Mouse (Mus musculus) lung, postnatal 0 days (tissue): ENCODE data around the gene Naga. TPM values are rescaled to one million over a fixed set of nuclear protein-coding genes. Genes with fewer than 3 reads are reported as not detected.

Experiments used
- ATAC-seq: fragments of 200-750 bp; cut with Nextera tagmentation; 2 replicates; pipeline ENCODE4 v1.8.0; 2017; ENCODE audit warnings: moderate library complexity
- DNase-seq: peaks from one replicate; pipeline ENCODE4 v3.0.0-alpha.2; 2016; ENCODE audit warnings: low spot score
- H3K27ac ChIP-seq: fragments of 300-500 bp; sonication (generic); 2 replicates; pipeline ENCODE4 v1.5.1; 2014; ENCODE audit warnings: antibody characterized with exemption, mild to moderate bottlenecking, low read length, mixed read lengths
- H3K27me3 ChIP-seq: fragments of 300-500 bp; sonication (generic); replicated peaks from 2 replicates; pipeline ENCODE4 v1.6.1; 2014; ENCODE audit warnings: low read length, mixed read lengths; ENCODE audit not compliant: insufficient read depth
- H3K36me3 ChIP-seq: fragments of 300-500 bp; sonication (generic); 2 replicates; pipeline ENCODE4 v1.6.1; 2014; ENCODE audit warnings: low read length, mixed read lengths; ENCODE audit not compliant: insufficient read depth
- H3K4me1 ChIP-seq: fragments of 300-500 bp; sonication (generic); 2 replicates; pipeline ENCODE4 v1.6.1; 2014; ENCODE audit warnings: antibody characterized with exemption, low read depth, low read length, mixed read lengths; ENCODE audit not compliant: insufficient read depth
- H3K4me2 ChIP-seq: fragments of 300-500 bp; sonication (generic); replicated peaks from 2 replicates; pipeline ENCODE4 v1.6.1; 2014; ENCODE audit warnings: low read depth, mild to moderate bottlenecking, low read length, moderate library complexity, mixed read lengths
- H3K4me3 ChIP-seq: fragments of 300-500 bp; sonication (generic); 2 replicates; pipeline ENCODE4 v1.5.1; 2014; ENCODE audit warnings: low read depth, low read length
- H3K9ac ChIP-seq: fragments of 300-500 bp; sonication (generic); replicated peaks from 2 replicates; pipeline ENCODE4 v1.6.1; 2014; ENCODE audit warnings: low read depth, mild to moderate bottlenecking
- H3K9me3 ChIP-seq: fragments of 300-500 bp; sonication (generic); 2 replicates; pipeline ENCODE4 v1.6.1; 2016; ENCODE audit warnings: low read length, mixed read lengths
- CTCF ChIP-seq: IDR thresholded peaks from 2 replicates; pipeline ENCODE4 v1.5.1; 2016; ENCODE audit warnings: antibody characterized with exemption, mild to moderate bottlenecking
- EP300 ChIP-seq: IDR thresholded peaks from 2 replicates; pipeline ENCODE4 v1.6.1; 2016; ENCODE audit warnings: antibody characterized with exemption, mild to moderate bottlenecking, control low read depth
- WGBS: fragments of 180-500 bp; shearing (Covaris S2); extraction: QIAGEN DNeasy Blood & Tissue Kit; methylation state at CpG from one replicate; pipeline ENCODE4 v1.1.7; 2014; 5-methylcytosine and 5-hydroxymethylcytosine counted together
- polyA plus RNA-seq: library from polyadenylated mRNA; unstranded; fragments of >200 nt; fragmentation: Nextera tagmentation; extraction: Ambion mirVana; gene quantifications from 2 replicates; pipeline ENCODE4 v1.2.1, GENCODE M21; 2015

The Naga gene
- 73.0 and 75.4 TPM in 2 replicates for polyA plus RNA-seq

DNA sequence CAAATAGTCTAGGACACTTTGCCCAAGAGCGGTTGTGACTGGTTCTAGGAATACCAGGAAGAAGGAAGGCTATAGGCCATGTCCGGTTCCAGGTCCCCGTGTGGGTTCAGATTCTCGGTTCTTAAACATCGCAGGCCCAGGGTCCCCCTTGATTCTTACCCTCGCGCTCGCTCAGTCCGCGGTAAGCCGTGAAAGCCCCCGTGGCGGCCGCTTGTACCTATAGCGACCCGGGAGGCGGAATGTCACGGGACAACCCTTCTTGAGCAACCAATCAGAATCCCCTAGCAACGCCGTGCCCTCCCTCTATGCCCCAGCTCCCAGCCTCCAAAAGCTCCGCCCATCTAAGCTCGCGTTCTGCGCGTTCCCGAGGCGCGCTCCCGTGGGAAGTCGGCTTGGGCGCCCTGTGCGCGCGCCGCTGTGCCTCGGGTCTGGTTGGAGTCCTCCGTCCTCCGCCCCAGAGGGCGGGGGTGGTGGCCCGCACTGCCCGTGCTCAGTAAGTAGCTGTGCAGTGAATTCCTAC lies at the start of gene Naga, which contains the start of the genes Pheta2 and Smdt1:
Naga (minus strand) TSS at position 333 of the 520 bp plus-strand sequence.
Pheta2 (plus strand) TSS at position 350 of the 520 bp plus-strand sequence.
Smdt1 (plus strand) TSS at position 367 of the 520 bp plus-strand sequence.
- no peaks in the 10 kb centered on the region for H3K27me3 ChIP-seq
- peak within 1 kb of the TSS; percentile 74 for H3K27ac ChIP-seq
- DNase-seq (peak; percentile 98), ATAC-seq (peak; percentile 91)
- H3K4me2 ChIP-seq, result peak within 1 kb of the TSS; percentile 64
- peak within 1 kb of the TSS; percentile 67 for H3K4me3 ChIP-seq
- peak within 1 kb of the TSS; percentile 68 for H3K9ac ChIP-seq
- WGBS, result under 1% methylated on average over 41 of the region's 41 CpGs
- TF ChIP-seq EP300 (no peak), CTCF (peak; percentile 42; the same call in 1 of the 2 replicates)
- peaks cover 21% of the 10 kb centered on the region for H3K36me3 ChIP-seq
- no peaks in the 10 kb centered on the region for H3K9me3 ChIP-seq
- H3K4me1 ChIP-seq, result peaks cover 7% of the 10 kb centered on the region; the same call in 1 of the 2 replicates

DNA sequence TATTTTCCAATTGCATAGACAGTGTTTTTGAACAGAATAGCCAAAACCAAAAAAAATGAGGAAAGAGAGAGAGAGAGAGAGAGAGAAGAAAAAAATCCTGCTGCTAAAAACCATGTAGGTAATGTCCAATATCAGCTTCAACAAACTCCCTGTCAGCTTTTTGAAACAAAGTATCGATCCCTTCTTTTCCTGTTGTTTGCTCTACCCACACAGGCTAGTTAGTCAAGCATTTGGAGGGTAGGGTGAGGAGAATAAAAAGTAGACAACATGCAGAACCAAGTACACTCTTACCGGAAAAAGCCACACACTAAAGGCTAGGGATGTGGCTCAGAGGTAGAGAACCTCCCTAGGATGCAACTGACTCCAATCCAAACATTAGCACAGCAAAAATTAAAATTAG lies 47.0 kb upstream of the Naga start:
- WGBS, result 85% methylated on average over 2 of the region's 2 CpGs
- Histone ChIP-seq H3K4me1 (no peaks in the 10 kb centered on the region), H3K9me3 (no peaks in the 10 kb centered on the region), H3K4me3 (no peak overlapping the region), H3K4me2 (no peak overlapping the region), H3K9ac (no peak overlapping the region), H3K36me3 (no peaks in the 10 kb centered on the region), H3K27me3 (no peaks in the 10 kb centered on the region), H3K27ac (no peak overlapping the region)
- ATAC-seq, result no peak
- TF ChIP-seq EP300 (no peak), CTCF (no peak)
- DNase-seq, result no peak

DNA sequence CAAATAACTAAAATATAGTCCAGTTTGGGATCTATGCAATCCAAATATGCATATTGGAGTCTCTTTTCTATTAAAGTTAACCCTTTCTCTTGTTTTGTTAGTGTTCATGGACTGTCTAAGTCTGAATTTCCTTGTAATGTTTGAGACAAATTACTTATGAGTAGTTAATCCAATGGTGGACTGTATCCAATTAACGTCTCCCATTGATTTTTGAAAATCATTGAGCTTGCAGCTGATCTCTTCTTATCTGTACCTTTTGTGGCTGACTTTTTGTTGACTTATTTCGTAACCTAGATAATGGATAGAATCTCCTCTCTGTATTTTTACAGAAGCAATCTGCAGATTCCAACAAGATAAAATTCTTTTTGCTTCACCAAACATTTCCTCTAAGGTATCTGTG lies 43.7 kb upstream of the Naga start:
- ATAC-seq (no peak), DNase-seq (no peak)
- no peaks in the 10 kb centered on the region for H3K9me3 ChIP-seq
- 80% methylated on average over 2 of the region's 2 CpGs for WGBS
- H3K4me3 ChIP-seq, result no peak overlapping the region
- no peak overlapping the region for H3K9ac ChIP-seq
- no peaks in the 10 kb centered on the region for H3K27me3 ChIP-seq
- H3K36me3 ChIP-seq, result no peaks in the 10 kb centered on the region
- no peak overlapping the region for H3K27ac ChIP-seq
- H3K4me2 ChIP-seq, result no peak overlapping the region
- H3K4me1 ChIP-seq, result peaks cover 7% of the 10 kb centered on the region; the same call in 1 of the 2 replicates
- no peak for TF ChIP-seq CTCF
- no peak for TF ChIP-seq EP300

DNA sequence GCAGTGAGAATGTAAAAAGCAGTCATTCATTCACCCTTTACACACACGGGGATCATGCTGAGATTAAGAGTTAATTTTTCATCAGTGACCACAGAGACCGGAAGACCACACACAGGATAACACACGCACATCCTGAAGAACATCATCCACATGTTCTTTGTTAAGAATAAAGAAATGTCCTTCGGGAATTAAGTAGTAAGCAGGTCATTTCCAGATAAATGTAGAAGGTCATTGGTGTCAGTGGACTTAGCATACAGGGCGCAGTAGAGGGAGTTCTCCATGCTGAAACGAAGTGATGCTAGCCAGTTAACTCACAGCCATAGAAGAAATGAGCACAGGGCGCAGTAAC lies 42.0 kb upstream of the Naga start:
- DNase-seq, result peak; percentile 46

DNA sequence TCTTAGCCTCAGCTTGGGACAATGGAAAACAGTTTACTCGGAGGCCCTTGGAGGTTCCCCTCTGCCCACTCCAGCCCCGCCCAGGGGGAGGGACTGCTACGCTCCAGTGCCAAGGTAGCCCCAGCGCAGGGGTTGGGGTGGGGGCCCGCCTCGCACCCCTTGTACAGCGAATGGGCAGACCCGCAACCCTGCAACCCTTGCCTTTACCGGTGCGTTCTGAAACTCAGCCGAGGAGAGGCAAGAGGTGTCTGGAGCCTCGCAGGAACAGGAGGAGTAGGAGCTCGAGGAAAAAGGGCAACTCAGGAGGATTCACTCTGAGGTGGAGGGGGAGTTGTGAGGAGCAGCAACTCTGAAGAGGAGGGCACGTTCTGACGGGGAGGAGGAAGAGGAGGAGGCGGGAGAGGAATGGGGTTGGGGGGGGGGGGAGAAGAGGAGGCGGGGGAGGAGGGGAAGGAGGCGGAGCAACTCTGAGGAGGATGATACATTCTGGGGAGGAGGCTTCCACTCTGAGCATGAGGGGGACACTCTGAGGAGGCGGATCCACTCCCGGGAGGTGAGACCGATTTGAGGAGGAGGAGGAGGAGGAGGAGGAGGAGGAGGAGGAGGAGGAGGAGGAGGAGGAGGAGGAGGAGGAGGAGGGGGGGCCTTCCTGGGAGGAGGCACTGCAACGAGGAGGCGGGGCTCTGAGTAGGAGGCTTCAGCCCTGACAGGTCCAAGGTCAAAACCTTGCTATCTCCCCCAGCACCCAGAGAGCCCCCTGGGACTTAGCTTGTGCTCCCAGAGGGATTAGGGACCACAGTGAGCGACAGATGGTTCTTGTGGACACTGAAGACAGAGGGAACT lies 41.4 kb upstream of the Naga start, which contains the start of gene Cyp2d22:
Cyp2d22 (minus strand) TSS at position 390 of the 843 bp plus-strand sequence.
- Histone ChIP-seq H3K4me2 (peak within 1 kb of the TSS; percentile 72), H3K27me3 (no peaks in the 10 kb centered on the region), H3K9me3 (no peaks in the 10 kb centered on the region), H3K27ac (peak within 1 kb of the TSS; percentile 93), H3K9ac (peak within 1 kb of the TSS; percentile 54), H3K36me3 (no peaks in the 10 kb centered on the region), H3K4me3 (peak within 1 kb of the TSS; percentile 43), H3K4me1 (peaks cover 7% of the 10 kb centered on the region; the same call in 1 of the 2 replicates)
- ATAC-seq, result peak; percentile 51
- peak; percentile 83 for DNase-seq
- 5% methylated on average over 16 of the region's 24 CpGs for WGBS
- TF ChIP-seq EP300 (no peak), CTCF (no peak)

More for the DNA sequence above, 42.0 kb upstream of the Naga start:
- no peak overlapping the region for H3K27ac ChIP-seq
- no peaks in the 10 kb centered on the region for H3K9me3 ChIP-seq
- 0 out of 2 replicates have a peak, but pooled peaks have one; percentile 5 for ATAC-seq
- no peak for TF ChIP-seq CTCF
- TF ChIP-seq EP300, result 0 out of 2 replicates have a peak, but pooled peaks have one; percentile 50
- WGBS, result 27% methylated on average over 7 of the region's 7 CpGs
- peak overlapping the region; percentile 72 for H3K4me2 ChIP-seq
- H3K4me3 ChIP-seq, result peak overlapping the region; percentile 43; the same call in 1 of the 2 replicates
- peaks cover 7% of the 10 kb centered on the region; the same call in 1 of the 2 replicates for H3K4me1 ChIP-seq
- no peaks in the 10 kb centered on the region for H3K36me3 ChIP-seq
- no peak overlapping the region for H3K9ac ChIP-seq
- no peaks in the 10 kb centered on the region for H3K27me3 ChIP-seq

DNA sequence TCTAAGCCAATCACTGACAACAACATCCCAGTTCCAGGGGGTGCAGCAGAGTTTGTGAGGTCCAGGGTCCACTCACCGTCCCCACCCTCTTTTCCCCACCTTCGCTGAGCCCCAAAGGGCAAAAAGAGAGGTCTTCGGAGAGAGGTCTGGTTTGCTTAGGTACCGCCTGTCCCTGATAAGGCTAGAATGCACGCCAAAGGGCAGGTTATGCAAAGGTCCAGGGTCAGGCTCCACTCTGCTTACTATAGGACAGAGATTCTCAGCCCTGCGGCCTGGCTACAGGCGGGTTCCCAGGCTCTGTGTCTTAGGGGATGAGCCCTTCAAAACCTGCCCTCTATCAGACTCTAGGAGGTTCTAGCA lies 40.8 kb upstream of the Naga start:
- Histone ChIP-seq H3K4me3 (peak overlapping the region; percentile 43), H3K9ac (peak overlapping the region; percentile 54), H3K27me3 (no peaks in the 10 kb centered on the region), H3K36me3 (no peaks in the 10 kb centered on the region), H3K4me1 (peaks cover 7% of the 10 kb centered on the region; the same call in 1 of the 2 replicates), H3K9me3 (no peaks in the 10 kb centered on the region), H3K27ac (peak overlapping the region; percentile 93), H3K4me2 (peak overlapping the region; percentile 72)
- ATAC-seq (no peak), DNase-seq (no peak)
- no peak for TF ChIP-seq EP300
- TF ChIP-seq CTCF, result no peak
- WGBS, result 16% methylated on average over 7 of the region's 7 CpGs
